Mouse (Mus musculus) limb, embryonic 11.5 days (tissue): ENCODE results near the gene S1pr2. TPM values are rescaled to one million over a fixed set of nuclear protein-coding genes. Genes with fewer than 3 reads are reported as not detected.

Experiments
- ATAC-seq: fragments of 200-750 bp; cut with Nextera tagmentation; 2 replicates; pipeline ENCODE4 v1.8.0; 2017; ENCODE audit warnings: low read depth; ENCODE audit not compliant: insufficient number of reproducible peaks, low FRiP score, low TSS enrichment
- DNase-seq: peaks from one replicate; pipeline ENCODE4 v3.0.0-alpha.2; 2015; ENCODE audit warnings: low spot score
- H3K27ac ChIP-seq: fragments of 300-500 bp; sonication (generic); replicated peaks from 2 replicates; pipeline ENCODE4 v1.5.1; 2014; ENCODE audit warnings: low read depth, mild to moderate bottlenecking, low read length
- H3K27me3 ChIP-seq: fragments of 300-500 bp; sonication (generic); 2 replicates; pipeline ENCODE4 v1.6.1; 2014; ENCODE audit warnings: mild to moderate bottlenecking, low read length, mixed read lengths; ENCODE audit not compliant: control insufficient read depth, insufficient read depth
- H3K36me3 ChIP-seq: fragments of 300-500 bp; sonication (generic); 2 replicates; pipeline ENCODE4 v1.6.1; 2014; ENCODE audit warnings: mild to moderate bottlenecking, low read length, moderate library complexity, mixed read lengths; ENCODE audit not compliant: control insufficient read depth, insufficient read depth
- H3K4me1 ChIP-seq: fragments of 300-500 bp; sonication (generic); 2 replicates; pipeline ENCODE4 v1.6.1; 2014; ENCODE audit warnings: low read length, mixed read lengths; ENCODE audit not compliant: control insufficient read depth, insufficient read depth
- H3K4me2 ChIP-seq: fragments of 300-500 bp; sonication (generic); 2 replicates; pipeline ENCODE4 v1.6.1; 2014; ENCODE audit warnings: low read depth, mild to moderate bottlenecking, moderate library complexity; ENCODE audit not compliant: severe bottlenecking
- H3K4me3 ChIP-seq: fragments of 300-500 bp; sonication (generic); 2 replicates; pipeline ENCODE4 v1.5.1; 2014; ENCODE audit warnings: low read depth, low read length
- H3K9ac ChIP-seq: fragments of 300-500 bp; sonication (generic); 2 replicates; pipeline ENCODE4 v1.6.1; 2014; ENCODE audit warnings: mild to moderate bottlenecking, low read length
- H3K9me3 ChIP-seq: fragments of 300-500 bp; sonication (generic); 2 replicates; pipeline ENCODE4 v1.6.1; 2016; ENCODE audit warnings: low read length; ENCODE audit not compliant: control insufficient read depth
- WGBS: fragments of 180-500 bp; shearing (Covaris S2); extraction: QIAGEN DNeasy Blood & Tissue Kit; methylation state at CpG from one replicate; pipeline ENCODE4 v1.1.7; 2014; 5-methylcytosine and 5-hydroxymethylcytosine counted together
- polyA plus RNA-seq: library from polyadenylated mRNA; unstranded; fragments of >200 nt; fragmentation: Nextera tagmentation; extraction: Ambion mirVana; gene quantifications from 2 replicates; pipeline ENCODE4 v1.2.1, GENCODE M21; 2014

The S1pr2 gene
- polyA plus RNA-seq, 1 experiment from 2014 or later, result 52.8 TPM

DNA sequence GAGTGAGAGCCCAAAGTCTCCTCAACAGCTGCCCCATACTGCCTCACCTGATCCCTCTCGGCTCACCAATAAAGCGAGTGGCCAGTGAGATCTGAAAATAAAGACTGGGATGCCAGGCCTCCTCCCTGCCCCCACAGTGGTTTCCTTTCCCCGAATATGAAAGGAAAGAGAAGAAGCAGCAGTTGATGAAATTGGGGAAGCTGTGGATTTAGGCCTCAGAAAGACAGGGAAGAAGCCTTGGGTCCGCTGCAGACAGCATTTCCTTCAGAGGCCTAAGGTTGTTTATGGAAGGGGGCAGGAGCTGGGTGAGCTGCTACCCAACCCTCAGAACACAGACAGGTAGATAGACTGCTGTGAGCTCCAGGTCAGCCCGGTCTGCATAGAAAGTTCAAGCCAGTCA, 9.8 kb downstream of the S1pr2 start:
- 79% methylated on average over 5 of the region's 5 CpGs for WGBS
- ATAC-seq (no peak), DNase-seq (no peak)
- H3K27ac ChIP-seq, result no peak overlapping the region
- peaks cover 8% of the 10 kb centered on the region; the same call in 1 of the 2 replicates for H3K4me1 ChIP-seq
- no peaks in the 10 kb centered on the region for H3K27me3 ChIP-seq
- no peak overlapping the region for H3K4me3 ChIP-seq
- peaks cover 12% of the 10 kb centered on the region; the same call in 1 of the 2 replicates for H3K36me3 ChIP-seq
- H3K9ac ChIP-seq, result no peak overlapping the region
- no peak overlapping the region for H3K4me2 ChIP-seq
- no peaks in the 10 kb centered on the region for H3K9me3 ChIP-seq

DNA sequence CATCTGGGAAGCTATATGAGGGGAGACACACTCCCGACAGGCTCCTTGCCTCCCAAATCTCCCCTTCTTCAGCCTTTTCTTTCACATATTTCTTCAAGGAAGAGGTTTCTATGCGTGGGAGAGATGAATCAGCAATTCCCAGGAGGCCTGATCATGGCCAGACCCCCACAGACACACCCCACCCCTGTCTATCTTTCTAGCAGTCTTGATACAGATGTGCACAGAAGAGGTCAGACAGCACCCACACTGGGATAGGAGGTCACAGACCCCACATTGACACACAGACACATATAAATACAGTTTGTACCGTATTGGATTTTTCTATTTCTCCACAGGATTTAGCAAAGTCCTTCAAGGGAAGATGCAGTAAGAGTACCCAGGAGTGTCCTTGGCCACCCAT, 10.6 kb downstream of the S1pr2 start:
- Histone ChIP-seq H3K4me3 (no peak overlapping the region), H3K27ac (no peak overlapping the region), H3K36me3 (peaks cover 12% of the 10 kb centered on the region; the same call in 1 of the 2 replicates), H3K9me3 (no peaks in the 10 kb centered on the region), H3K4me1 (peaks cover under 1% of the 10 kb centered on the region; the same call in 1 of the 2 replicates), H3K4me2 (no peak overlapping the region), H3K27me3 (no peaks in the 10 kb centered on the region), H3K9ac (no peak overlapping the region)
- DNase-seq (no peak), ATAC-seq (no peak)
- 87% methylated on average over 3 of the region's 3 CpGs for WGBS

DNA sequence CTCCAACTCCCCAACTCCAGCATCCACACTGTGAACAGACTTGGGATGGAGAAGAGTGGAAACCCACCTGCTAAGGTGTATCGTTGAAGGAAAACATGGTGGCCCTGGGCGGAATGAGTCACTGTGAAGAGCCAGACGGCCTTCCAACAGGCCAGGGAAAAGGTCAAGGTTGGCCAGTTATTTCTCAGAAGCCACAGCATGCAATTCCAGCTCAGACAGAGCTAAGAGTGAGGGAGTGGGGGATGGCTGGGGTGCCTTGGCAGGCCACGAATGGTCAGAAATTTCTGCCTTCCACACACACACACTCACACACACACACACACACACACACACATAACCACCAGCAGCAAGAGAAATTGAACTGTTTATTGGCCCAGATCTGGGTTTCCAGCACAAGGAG, 11.0 kb downstream of the S1pr2 start:
- no peak for DNase-seq
- peaks cover 12% of the 10 kb centered on the region; the same call in 1 of the 2 replicates for H3K36me3 ChIP-seq
- no peak overlapping the region for H3K27ac ChIP-seq
- no peak overlapping the region for H3K9ac ChIP-seq
- WGBS, result 89% methylated on average over 4 of the region's 4 CpGs
- ATAC-seq, result no peak
- no peaks in the 10 kb centered on the region for H3K9me3 ChIP-seq
- no peaks in the 10 kb centered on the region for H3K27me3 ChIP-seq
- H3K4me1 ChIP-seq, result no peaks in the 10 kb centered on the region
- H3K4me2 ChIP-seq, result no peak overlapping the region
- no peak overlapping the region for H3K4me3 ChIP-seq

DNA sequence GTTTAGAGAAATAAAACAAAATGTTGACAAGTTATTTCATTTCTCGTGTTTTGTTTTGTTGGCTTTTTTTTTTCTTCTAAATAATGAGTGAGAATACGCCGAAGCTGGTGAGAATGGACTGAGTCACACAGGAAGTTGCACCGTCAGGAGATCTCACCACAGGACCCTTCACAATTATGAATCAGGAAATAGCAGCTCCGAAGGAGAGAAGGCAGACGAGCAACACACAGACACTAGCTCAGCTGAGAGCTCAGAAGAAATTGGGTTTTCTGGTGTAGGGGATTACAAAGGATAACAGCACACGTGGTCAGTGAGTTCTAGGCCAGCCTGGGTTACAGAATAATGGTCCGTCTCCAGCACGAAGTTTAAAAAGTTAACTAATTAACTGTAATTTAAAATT, 15.0 kb downstream of the S1pr2 start:
- Histone ChIP-seq H3K27me3 (no peaks in the 10 kb centered on the region), H3K9ac (no peak overlapping the region), H3K36me3 (peaks cover 5% of the 10 kb centered on the region; the same call in 1 of the 2 replicates), H3K4me1 (no peaks in the 10 kb centered on the region), H3K9me3 (no peaks in the 10 kb centered on the region), H3K4me3 (no peak overlapping the region), H3K27ac (no peak overlapping the region), H3K4me2 (no peak overlapping the region)
- WGBS, result 73% methylated on average over 9 of the region's 9 CpGs
- ATAC-seq (no peak), DNase-seq (no peak)

DNA sequence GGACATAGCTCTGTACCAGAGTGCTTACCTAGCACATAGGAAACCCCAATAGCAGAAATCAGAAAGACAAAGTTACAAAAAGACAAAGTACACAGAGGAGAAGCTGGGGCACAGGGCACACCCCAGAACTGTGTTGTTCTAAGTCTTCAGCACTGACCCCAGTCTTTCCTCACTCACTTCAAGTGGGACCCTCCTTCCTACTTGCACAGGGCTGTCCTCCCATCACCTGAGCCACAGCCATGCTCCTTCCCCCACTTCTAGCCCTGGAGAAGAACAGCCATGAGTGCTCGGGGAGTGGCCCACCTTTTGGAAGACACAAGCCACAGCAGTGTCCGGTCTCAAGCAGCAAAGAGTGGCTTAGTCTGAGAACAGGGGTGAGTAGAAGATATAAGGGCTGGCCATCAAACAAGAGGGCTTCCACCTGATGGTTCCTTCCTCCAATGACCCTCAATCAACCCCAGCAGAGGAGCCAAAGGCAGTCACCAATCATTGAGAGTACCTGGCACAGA, 17.1 kb downstream of the S1pr2 start, which contains the start of gene Dnmt1:
Gene Dnmt1 (minus strand): TSS at position 459 of the 509 bp plus-strand sequence.
- no peak within 1 kb of the TSS for H3K27ac ChIP-seq
- H3K27me3 ChIP-seq, result no peaks in the 10 kb centered on the region
- no peak within 1 kb of the TSS for H3K4me3 ChIP-seq
- 93% methylated on average over 2 of the region's 2 CpGs for WGBS
- no peaks in the 10 kb centered on the region for H3K36me3 ChIP-seq
- ATAC-seq (no peak), DNase-seq (no peak)
- no peaks in the 10 kb centered on the region for H3K4me1 ChIP-seq
- H3K4me2 ChIP-seq, result no peak within 1 kb of the TSS
- H3K9me3 ChIP-seq, result no peaks in the 10 kb centered on the region
- H3K9ac ChIP-seq, result no peak within 1 kb of the TSS

DNA sequence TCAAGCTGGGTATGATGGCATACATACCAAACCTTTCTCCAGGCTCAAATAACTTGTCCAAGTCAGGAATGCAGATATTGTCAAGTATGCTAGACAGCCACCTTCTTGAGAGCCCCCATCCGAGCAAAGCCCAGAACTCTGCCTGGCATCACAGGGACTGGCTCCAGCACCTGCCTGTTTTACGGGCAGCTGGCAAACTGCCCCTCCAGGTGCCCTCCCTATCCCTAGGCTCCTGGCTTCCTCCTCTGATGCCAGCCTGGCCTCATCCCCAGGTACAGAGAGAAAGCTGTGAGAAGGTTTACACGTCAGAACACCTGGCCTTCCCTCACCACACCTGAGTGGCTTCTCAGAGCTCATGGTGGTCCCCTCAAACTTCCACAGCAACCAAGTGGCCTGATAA, 19.6 kb downstream of the S1pr2 start:
- Histone ChIP-seq H3K27me3 (no peaks in the 10 kb centered on the region), H3K27ac (no peak overlapping the region), H3K36me3 (no peaks in the 10 kb centered on the region), H3K4me2 (no peak overlapping the region), H3K9me3 (no peaks in the 10 kb centered on the region), H3K4me1 (no peaks in the 10 kb centered on the region), H3K4me3 (no peak overlapping the region), H3K9ac (no peak overlapping the region)
- 88% methylated on average over 3 of the region's 3 CpGs for WGBS
- ATAC-seq (no peak), DNase-seq (no peak)

DNA sequence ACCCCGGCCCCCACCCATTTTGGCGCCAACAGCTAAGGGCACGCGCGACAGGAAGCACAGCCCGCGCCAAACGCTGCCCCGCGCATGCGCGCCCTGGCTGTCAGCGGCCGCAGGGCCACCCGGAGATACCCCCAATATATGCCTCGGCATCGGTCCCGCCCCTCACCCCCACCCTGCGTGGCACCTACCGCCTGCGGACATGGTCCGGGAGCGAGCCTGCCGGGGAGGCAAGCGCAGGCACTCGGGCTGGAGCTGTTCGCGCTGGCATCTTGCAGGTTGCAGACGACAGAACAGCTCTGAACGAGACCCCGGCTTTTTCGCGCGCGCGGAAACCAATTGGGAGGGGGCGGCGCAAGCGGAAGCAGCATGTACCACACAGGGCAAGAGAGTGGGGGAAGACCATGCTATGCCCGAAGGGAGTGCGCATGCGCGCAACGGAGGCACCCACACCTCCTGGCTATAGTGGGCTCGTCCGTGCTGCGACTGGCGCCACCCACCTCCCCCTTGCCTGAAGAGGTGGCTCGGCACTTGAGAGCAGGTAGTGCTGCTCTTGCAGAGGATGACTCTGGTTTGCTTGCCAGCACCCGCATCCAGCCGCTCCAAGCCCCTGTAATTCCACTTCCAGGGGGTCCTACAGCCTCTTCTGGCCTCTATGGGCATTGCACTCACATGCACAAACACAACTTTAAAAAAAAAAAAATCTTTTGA, 23.9 kb downstream of the S1pr2 start:
- WGBS, result under 1% methylated on average over 51 of the region's 51 CpGs

DNA sequence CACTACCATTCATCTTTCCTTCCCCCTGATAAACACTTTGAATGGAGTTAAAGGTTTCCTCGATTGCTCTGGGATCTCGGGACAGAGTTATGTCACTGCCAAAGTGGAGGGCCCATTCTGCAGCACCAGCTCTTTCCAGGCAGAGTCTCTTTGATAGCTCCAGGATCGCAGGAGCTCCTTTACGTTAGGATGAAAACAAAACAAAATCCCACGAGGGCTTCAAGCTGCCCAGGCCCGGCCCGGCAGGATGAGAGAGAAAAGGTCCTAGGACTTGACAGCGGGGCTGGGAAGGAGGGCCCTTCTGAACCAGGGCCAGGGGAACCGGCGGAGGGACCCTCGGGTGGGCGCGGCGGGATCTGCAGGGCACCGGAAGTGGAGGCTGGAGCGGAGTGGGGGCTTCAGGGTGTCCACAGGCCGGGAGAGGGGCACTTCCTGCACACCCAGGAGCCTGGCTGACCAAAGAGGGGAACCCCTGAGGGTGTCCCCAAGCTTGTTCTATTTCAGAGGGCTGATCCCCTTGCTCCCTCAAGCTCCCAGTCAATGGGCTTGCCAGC, 24.5 kb downstream of the S1pr2 start:
- H3K9ac ChIP-seq, result peak overlapping the region; percentile 84
- no peaks in the 10 kb centered on the region for H3K27me3 ChIP-seq
- WGBS, result under 1% methylated on average over 17 of the region's 17 CpGs
- 0 out of 2 replicates have a peak, but pooled peaks cover 2% of the 10 kb centered on the region for H3K4me1 ChIP-seq
- peak overlapping the region; percentile 71 for H3K4me2 ChIP-seq
- ATAC-seq, result peak; percentile 67
- H3K4me3 ChIP-seq, result peak overlapping the region; percentile 92
- no peak for DNase-seq
- peaks cover 7% of the 10 kb centered on the region for H3K36me3 ChIP-seq
- H3K27ac ChIP-seq, result peak overlapping the region; percentile 83
- H3K9me3 ChIP-seq, result no peaks in the 10 kb centered on the region

More for the DNA sequence above, 23.9 kb downstream of the S1pr2 start:
- Histone ChIP-seq H3K4me3 (peak overlapping the region; percentile 92), H3K9me3 (no peaks in the 10 kb centered on the region), H3K36me3 (peaks cover 6% of the 10 kb centered on the region), H3K27ac (peak overlapping the region; percentile 83), H3K27me3 (no peaks in the 10 kb centered on the region), H3K9ac (peak overlapping the region; percentile 84), H3K4me1 (0 out of 2 replicates have a peak, but pooled peaks cover 2% of the 10 kb centered on the region), H3K4me2 (peak overlapping the region; percentile 71)
- peak; percentile 90 for ATAC-seq
- DNase-seq, result peak; percentile 98
